Mouse (Mus musculus): ENCODE results near the gene Atp11a.

The Atp11a gene

DNA sequence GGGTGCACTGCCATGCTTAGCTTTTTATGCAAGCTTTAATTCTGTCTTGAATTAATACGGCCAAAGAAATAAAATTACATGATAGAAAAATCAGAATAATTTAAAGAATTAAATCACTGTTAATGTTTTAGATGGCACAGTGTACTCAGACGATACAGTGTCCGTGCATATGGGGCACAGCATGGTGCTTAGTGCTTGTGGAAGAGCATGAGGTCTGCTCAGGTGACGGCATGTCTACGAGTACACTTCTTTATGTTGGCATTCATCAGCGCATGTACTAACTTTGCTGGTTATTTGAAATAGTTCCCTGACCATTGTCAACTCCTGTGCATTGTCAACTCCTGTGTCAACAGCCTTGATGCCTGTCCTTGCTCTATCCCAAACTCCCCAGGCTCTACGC, 12.5 kb downstream of the Atp11a start:
- DNase-seq (ENCODE audit: extremely low spot score, low read depth, low spot score), result no peak

DNA sequence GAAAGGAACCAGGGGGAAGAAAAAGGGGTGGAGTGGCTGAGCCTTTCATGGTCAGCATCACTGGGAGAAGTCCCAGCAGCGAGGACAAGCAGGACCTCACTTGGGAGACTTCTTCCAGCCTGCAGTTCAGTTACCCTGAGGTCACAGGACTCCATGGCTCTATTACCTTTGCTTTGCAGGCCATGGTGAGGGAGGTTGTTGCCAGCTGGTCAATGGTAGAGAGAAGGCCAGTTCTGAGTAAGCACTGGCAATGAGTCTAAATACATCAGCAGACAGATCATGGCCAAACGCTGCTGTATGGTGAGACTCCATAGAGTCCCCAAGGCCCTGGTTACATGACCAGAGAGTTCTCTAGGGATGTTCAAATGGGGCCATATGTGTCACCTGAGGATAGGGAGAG, 15.5 kb downstream of the Atp11a start:
- DNase-seq (ENCODE audit: extremely low spot score, low read depth, low spot score), result no peak

DNA sequence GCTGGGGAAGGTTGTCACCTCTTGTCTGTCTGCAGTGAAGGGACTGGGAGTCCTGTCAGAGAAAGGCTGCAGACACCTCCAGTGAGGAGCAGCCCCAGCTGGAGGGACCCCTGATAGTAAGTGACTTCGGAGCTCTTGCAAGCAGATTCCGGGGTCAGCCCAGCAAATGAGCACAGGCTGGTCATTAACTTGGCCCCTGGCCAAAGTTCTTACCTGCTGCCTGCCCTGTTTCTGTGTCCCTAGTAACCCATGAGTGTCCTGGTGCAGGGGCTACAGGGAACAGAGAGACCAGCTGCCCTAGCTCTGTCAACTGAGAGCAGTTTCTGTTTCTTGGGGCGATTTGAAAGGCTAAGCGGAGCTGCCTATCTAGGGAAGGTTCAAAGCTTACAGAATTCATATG, 17.1 kb downstream of the Atp11a start:
- no peak for DNase-seq (ENCODE audit: extremely low spot score, low read depth, low spot score)

DNA sequence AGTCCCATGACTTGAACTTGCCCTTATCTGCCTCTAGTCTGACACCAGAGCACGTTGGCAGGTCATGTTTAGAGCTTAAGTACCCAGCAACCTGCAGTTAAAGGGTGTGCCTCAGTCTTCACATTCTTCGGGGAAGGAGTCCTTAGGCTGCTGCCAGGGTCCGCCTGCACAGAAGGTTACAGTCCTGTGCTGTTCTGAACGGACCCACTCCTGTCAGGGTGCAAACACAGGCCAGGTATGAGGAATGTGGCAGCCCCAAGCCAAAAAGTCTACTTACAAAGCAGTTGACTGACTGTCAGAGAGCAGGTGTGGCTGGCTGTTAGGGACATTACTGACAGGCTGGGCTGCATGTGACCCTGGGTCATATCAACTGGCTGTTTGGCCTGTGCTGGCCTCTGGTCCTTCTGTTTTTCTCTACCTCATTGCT, 18.1 kb downstream of the Atp11a start:
- no peak for DNase-seq (ENCODE audit: extremely low spot score, low read depth, low spot score)

DNA sequence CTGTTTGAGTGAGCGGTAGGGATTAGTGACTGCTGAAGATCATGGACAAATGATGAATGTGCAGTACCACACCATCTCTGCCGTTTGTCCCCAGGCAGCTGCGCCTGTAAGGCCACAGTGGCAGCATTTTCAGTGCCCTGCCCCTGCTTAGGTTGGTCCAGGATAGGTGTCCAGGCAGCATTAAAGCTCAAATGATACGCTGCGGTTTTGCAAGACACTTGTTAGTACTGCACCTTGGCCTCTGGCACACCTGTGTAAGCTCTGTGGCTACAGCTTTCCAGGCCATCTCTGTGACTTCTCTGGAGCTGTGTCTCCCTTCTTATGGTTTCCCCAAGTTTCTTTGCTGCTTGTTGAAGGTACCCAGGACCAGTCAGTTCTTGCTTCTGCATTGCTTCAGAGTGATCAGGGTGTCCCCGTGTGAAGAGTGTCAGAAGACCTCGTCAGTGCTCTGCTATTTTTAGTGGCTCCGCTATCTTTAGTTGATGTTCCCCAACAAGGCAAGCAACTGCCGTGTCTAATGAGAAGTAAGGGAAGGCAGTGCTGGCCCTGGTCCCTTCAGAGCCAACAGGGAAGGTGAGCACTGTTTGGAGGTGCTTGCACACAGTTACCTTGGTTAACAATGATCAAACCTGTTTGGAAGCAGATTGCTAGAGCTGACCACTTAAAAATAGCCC, 18.6 kb downstream of the Atp11a start:
- DNase-seq (ENCODE audit: extremely low spot score, low read depth, low spot score), result no peak

DNA sequence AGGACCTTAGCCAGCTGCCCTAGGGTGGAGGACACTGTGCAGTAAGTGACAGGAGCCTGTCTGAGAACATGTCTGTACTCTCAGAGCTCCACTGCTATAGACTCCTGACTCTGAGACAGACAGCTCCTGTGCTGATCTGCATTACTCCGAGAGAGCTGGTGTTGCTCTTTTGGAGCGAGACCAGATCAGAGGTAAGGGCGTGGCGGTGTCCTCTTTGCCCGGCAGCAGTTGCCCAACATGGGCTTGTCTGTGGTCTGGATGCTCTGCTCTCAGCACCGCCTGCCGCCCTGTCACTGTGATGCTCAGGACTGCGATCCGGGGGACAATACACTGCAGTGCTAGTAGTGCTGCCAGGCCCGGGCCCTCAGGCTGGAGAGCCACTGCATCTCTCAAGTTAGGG, 19.4 kb downstream of the Atp11a start:
- no peak for DNase-seq (ENCODE audit: extremely low spot score, low read depth, low spot score)

DNA sequence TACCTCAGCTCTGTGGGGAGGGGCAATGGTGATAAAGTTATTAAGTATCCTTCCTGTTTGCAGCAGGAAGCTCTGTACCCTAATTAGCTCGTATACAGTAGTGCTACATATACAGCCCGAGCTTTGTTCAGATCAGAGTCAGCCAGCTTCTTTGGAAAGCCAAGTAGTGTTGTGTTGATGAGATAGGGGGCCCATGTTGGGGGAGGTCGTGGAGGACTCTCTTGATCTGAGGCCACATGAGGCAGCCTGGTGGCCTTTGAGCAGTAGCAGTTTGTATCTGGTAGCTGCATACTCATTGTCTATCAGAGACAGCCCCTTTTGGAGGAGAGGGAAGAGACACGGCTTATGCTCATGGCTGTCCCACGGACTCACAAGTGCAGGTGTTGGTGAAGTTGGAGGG, 20.4 kb downstream of the Atp11a start:
- DNase-seq (ENCODE audit: extremely low spot score, low read depth, low spot score), result no peak

DNA sequence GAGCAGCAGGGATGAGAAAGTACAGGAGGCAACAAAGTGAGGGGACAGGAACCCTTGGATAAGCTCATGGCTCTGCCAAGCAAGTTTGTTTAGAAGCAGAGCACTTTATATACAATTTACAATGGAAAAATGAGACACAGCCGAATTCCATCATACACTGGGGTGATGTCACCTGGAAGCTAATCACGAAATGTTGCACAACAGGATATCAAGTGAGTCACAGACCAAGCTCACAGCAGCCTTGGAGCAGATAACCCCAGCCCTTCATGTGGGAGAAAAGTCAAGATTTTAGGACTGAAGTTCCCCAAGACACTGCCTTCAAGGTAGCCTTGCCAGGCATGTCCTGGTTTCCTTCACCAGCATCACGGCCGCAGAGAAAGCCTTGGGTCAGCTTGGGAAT, 22.7 kb downstream of the Atp11a start:
- DNase-seq (ENCODE audit: extremely low spot score, low read depth, low spot score), result no peak

DNA sequence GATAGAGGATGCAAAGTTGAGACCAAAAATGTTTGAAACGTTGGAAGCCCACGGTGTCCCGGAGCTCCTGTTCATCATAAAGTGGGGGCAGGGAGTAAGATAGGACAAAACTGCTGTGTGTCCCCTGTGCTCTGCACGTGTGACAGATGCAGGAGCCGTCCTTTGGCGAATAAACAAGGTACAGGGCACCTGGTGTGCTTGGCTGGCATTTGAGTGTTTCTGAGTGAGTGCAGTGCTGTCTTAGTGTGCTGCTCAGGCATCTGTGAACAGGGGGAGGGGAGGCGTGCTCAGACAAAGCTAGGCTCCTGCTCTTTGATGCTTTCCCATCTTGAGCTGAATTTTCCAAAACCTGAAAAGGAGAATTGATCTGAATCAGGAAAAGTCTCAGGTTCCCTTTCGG, 28.7 kb downstream of the Atp11a start:
- DNase-seq (ENCODE audit: extremely low spot score, low read depth, low spot score), result no peak

DNA sequence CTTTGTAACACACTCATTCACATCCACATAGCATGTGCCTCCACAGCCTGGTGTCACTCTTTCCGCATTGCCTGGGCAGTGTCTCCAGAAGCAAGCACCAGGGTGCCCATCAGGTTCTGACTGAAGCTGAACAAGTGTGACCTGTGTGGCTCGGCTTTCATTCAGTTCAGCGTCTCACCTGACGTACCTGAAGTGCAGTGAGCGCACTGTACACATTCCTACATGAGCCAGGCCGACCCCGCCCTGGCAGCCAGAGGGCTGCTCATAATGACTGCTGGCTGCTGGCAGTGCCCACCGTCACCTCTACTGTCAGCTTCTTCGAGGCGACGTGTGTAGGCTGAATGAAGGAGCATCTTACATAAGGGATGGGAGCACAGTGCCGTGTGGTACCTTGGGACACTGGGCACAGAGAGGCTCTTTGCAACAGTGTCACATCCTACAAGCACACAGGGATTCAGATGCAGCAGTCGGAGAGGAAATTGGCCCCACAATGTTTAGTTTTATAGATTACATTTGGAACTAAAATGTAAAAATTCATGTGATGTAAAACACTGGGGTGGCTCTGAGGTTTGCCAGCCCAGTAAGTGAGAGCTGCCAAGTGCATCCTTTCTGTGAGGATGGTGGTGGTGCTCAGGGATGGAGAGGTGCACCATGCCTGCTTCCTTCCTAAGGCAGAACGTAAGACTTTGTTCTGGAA, 29.6 kb downstream of the Atp11a start:
- no peak for DNase-seq (ENCODE audit: extremely low spot score, low read depth, low spot score)

DNA sequence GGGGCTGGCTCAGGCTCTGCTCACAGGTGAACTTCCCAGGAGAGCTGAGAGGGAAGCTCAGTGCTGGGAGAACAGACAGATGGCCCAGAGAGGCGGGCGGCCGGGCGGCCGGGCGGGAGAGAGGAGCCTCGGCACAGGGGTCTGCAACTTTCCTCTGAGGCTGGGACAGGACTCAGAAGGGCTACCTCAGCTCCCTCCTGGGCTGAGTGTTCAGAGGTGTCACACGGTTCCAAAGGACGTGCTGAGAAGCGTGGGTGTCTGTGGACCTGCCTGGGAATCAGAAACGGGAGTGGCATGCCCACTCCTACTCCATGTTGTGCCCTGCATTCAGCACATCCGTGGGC, 30.1 kb downstream of the Atp11a start:
- no peak for DNase-seq (ENCODE audit: extremely low spot score, low read depth, low spot score)

DNA sequence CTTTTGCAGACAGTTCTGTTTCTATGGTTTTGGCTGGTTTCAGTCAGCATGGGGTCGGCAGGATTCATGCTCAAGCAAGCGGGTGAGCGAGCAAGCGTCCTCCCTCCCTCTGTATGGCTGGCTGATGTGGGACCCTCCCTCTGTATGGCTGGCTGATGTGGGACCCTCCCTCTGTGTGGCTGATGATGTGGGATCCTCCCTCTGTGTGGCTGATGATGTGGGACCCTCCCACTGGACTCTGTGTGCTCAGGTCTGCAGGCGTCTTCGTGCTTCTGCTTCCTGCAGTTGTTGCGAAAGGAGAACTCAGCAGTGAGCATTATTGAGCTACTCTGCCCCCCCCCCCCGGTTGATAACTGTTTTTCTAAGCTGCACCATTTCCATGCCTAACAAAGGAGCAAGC, 30.6 kb downstream of the Atp11a start:
- DNase-seq (ENCODE audit: extremely low spot score, low read depth, low spot score), result no peak

DNA sequence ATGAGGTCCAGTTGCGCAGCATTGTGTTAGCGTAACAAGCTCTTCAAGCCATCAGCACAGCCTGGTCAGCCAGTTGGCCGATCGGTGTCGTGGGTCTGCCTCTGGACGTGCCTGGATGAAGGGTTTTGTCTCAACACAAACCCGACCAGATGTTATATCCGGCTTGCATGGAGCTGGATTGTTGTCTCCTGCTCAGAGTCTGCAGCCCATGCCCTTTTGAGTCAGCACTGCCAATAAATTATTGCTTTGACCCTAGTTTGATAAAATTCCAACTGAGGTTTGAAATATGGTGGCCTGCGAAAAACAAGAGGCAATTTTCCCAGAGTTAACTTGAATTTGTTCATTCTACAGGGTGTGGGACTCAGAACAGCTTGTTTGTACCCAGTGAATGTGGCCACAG, 31.9 kb downstream of the Atp11a start:
- no peak for DNase-seq (ENCODE audit: extremely low spot score, low read depth, low spot score)

DNA sequence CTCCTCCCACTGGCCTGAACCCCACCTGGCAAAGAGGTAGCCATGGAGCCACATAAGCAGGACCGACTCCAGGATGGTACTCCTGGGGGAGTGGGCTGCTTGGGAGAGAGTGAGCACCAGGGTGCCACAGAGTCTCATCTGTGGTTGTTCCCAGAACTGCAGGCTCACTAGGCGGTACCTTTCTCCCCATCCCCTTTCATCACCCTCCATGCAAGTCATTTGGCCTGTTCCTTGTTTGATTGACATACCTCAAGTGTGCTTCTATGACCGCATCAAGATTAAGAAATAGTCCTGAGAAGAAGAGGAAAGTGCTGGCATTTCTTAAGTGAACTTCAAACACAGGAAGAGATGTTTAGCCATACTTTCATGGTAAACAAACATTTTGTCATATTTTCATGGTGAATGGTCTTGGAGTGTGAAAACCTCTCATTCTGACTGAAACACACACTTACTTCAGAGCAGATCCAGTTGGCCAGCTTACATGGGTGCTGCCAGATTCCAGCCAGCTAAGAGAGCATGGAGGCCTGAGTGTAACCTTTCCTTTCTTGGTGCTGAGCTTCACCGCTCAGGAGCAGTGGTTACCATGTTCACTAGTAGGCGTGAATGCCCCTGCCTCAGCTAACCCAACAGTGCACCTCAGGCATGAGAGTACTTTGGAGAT, 38.3 kb downstream of the Atp11a start:
- no peak for DNase-seq (ENCODE audit: extremely low spot score, low read depth, low spot score)

DNA sequence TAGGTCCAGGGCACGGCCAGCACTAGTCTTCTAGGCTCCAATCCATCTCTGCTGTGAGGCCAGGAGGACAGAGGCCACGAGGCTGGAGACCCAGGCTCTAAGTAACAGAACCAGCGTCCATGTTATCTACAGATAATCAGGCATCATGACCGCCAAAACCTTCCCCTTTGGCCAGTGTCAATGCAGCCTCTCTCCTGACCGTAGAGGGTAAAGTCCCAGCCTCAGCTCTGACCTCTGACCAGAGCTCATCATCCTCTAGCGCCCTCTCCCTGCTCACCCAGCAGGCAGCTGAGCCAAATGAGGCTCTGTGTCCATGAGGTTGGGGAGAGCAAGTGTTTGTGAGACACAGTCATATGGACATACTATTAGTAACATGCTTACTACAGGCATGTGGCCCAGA, 42.3 kb downstream of the Atp11a start:
- DNase-seq (ENCODE audit: extremely low spot score, low read depth, low spot score), result no peak

DNA sequence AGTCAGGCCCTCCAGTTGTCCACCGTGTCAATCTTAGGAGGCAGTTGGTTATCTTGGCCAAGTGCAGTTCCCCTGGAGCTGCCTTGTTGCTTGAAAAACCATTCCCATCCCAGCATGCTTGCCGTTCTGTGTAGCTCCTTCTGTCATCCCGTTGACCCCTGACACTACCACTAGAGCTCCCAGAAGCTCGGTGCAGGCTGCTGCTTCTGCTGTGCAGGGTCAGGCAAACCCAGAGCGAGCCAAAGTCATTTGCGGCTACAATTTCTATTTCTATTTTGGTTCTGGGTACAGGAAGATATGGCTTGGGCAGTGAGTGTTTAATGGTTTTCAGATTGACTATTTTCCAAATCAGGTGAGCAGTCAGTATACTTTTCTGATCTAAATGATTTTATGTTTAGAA, 43.0 kb downstream of the Atp11a start:
- DNase-seq (ENCODE audit: extremely low spot score, low read depth, low spot score), result no peak

DNA sequence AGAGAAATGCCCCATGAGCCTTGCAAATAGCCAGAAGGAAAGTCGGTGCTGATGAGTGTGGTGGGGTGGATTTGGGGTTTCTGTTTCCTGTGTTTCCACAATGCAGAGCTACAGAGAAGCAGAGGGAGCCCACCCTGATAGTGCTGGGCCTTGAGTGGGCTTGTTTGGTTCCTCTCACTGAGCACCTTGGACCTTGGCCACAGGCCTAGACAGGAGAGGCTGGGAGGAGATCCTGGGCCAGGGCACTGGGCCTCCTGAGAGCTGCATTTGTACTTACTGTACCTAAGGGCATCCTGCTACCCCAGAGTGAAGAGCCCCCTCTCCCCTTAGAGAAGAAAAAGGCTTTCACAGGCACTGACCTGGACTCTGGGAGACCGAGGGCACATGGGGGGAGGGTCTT, 43.4 kb downstream of the Atp11a start:
- DNase-seq (ENCODE audit: extremely low spot score, low read depth, low spot score), result no peak

DNA sequence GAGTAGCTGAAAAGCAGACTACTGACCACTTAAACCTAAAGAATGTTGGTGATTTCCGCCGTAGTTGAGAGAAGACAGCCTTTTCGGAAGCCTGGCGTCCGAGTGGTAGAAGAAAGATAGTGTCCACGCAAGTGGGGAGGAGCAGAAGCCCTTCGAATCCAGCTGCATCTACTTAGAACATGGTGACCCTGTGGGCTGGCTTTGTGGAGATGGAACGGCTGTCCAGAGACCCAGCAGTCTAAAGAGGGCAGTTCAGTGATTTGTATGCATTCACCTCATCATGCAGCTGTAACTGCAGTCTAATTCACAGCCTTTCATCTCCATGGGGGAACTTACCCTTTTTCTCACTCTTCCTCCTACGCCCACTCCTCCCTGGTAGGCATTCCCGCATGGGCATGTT, 44.8 kb downstream of the Atp11a start:
- DNase-seq (ENCODE audit: extremely low spot score, low read depth, low spot score), result no peak

DNA sequence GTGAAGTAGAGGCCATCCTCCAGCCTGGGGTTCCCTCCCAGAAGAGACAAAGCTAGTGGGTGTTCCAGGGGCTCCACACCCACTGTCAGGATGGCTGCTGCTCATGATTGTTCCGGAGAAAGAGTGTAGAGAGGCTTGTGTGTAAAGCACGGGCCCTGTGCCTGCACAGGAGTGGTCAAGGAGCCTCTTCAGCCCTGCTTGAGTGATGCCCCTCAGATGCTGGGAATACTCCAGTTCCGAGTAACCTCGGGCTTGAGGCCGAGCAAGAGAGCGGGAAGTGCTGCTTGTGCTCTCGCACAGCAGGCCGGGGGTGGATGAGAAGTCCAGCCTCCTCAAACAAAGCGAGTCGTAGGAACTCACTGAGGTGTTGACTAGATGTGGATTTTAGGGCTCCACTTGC, 46.3 kb downstream of the Atp11a start:
- DNase-seq (ENCODE audit: extremely low spot score, low read depth, low spot score), result no peak

DNA sequence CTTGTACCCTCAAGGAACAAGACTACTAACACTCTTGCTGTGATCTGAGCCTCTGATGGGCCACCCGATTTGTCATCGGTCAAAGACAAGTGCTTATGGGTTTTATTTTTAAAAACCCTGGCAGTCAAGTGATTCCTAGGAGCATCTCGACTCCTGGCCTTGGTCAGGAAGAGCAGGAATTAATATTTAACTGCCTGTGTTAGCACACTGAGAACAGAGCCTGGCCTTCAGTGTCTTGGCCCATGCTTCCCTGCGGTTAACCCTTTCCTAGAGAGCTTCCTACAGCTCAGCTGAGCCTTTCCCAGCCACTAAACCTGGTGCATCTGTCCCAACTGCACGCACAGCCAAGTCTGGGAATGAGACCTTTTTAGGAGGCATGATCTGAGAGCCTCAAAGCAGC, 48.1 kb downstream of the Atp11a start:
- no peak for DNase-seq (ENCODE audit: extremely low spot score, low read depth, low spot score)

DNA sequence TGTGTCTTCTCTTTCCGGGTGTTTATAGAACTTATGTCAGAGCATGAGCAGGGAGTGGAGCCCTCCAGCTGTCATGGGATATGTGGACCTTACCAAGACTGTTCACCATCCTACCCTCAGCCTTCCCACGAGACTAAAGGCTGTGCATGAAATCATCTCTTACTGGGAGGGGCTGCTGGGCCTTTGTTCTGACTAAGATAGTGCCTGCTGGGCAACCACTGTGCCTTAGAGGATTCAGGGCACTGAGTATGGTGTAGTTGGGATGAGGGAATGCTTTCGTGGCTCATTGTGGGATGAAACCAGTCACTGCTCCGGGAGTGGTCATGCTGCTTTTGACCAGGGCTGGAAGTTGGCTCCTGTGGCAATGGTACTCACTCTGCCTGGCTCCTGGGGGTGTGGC, 48.8 kb downstream of the Atp11a start:
- DNase-seq (ENCODE audit: extremely low spot score, low read depth, low spot score), result no peak

DNA sequence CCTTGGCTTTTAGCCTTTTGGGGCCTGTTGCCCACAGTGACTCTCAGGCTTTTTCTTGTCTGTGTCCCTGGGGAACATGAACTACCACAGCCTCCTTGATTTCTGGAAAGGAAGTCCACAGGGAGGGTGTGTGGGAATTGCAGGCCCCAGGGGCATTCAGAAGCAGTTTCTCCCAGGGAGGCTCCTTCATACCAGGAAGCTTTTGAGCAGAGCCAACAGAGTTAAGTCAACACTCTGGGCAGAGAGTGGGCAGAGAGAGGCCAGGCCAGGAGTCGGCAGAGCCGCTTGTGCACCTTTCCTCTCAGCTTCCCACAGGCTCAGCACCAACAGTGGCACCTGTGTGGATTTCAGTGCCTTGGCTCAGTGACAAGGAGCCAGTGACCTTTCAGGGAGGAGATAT, 51.2 kb downstream of the Atp11a start:
- no peak for DNase-seq (ENCODE audit: extremely low spot score, low read depth, low spot score)

DNA sequence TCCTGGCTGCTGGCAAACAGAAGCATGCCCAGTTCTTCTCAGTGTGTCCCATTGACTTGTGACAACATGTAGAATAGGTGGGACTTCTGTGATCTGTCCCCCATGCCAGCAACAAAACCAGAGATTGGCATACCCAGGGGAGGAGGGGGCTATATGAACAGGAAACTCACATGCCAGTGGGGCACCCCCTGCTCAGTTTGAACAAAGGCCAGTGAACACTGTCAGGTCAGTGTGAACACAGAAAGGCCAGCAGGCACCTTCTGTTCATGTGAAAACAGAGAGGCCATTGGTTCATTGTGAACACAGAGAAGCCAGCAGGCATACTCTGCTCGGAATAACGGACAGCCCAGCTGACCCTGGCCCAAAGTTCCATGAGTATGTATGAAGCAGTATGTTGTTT, 52.7 kb downstream of the Atp11a start:
- DNase-seq (ENCODE audit: extremely low spot score, low read depth, low spot score), result no peak
